Mouse (Mus musculus): Measurements from ENCODE around the gene Kpnb1. TPM values are rescaled to one million over a fixed set of nuclear protein-coding genes. Genes with fewer than 3 reads are reported as not detected.

Kpnb1 gene
- polyA plus RNA-seq, 2 experiments = 71.8 to 145 TPM

GRCm38 (mm10) chr11:97149026-97149425, 38.7 kb downstream of the Kpnb1 start:
- Histone ChIP-seq H3K36me3 (ENCODE audit: control insufficient read depth, insufficient read depth, low read length) (peaks cover 45% of the 10 kb centered on the region), H3K4me3 (replicated peaks; ENCODE audit: low read length) (peak overlapping the region; percentile 79), H3K4me1 (ENCODE audit: control insufficient read depth, insufficient read depth, low read length) (peaks cover 26% of the 10 kb centered on the region), H3K4me2 (replicated peaks; ENCODE audit: low read depth, low read length, severe bottlenecking) (peak overlapping the region; percentile 88), H3K9me3 (ENCODE audit: control insufficient read depth, low read length) (no peaks in the 10 kb centered on the region), H3K27ac (replicated peaks; ENCODE audit: low read depth, low read length) (peak overlapping the region; percentile 93; the same call in 1 of the 2 replicates), H3K9ac (ENCODE audit: low read depth, low read length, severe bottlenecking) (peak overlapping the region; percentile 90; the same call in 1 of the 2 replicates), H3K27me3 (ENCODE audit: control insufficient read depth, insufficient read depth, low read length) (no peaks in the 10 kb centered on the region)
- WGBS = 32% methylated on average over 9 of the region's 9 CpGs
- no peak for ATAC-seq (ENCODE audit: low FRiP score, low read depth)
- DNase-seq (ENCODE audit: low spot score) = no peak
- no peak for TF ChIP-seq POLR2A (IDR thresholded peaks at IDR 0.05; ENCODE audit: borderline replicate concordance, extremely low read depth, insufficient read depth, insufficient read length)

- Histone ChIP-seq H3K4me1 (ENCODE audit: control insufficient read depth, insufficient read depth, low read length) (peaks cover 26% of the 10 kb centered on the region), H3K27ac (replicated peaks; ENCODE audit: low read depth, low read length) (no peak overlapping the region), H3K36me3 (ENCODE audit: control insufficient read depth, insufficient read depth, low read length) (peaks cover 49% of the 10 kb centered on the region), H3K9me3 (ENCODE audit: control insufficient read depth, low read length) (no peaks in the 10 kb centered on the region), H3K27me3 (ENCODE audit: control insufficient read depth, insufficient read depth, low read length) (no peaks in the 10 kb centered on the region), H3K4me3 (replicated peaks; ENCODE audit: low read length) (no peak overlapping the region), H3K4me2 (replicated peaks; ENCODE audit: low read depth, low read length, severe bottlenecking) (peak overlapping the region; percentile 88), H3K9ac (ENCODE audit: low read depth, low read length, severe bottlenecking) (no peak overlapping the region)
- WGBS = 27% methylated on average over 12 of the region's 12 CpGs
- no peak for TF ChIP-seq POLR2A (IDR thresholded peaks at IDR 0.05; ENCODE audit: borderline replicate concordance, extremely low read depth, insufficient read depth, insufficient read length)
- DNase-seq (ENCODE audit: low spot score) (no peak), ATAC-seq (ENCODE audit: low FRiP score, low read depth) (no peak)
Observed at GRCm38 (mm10) chr11:97148591-97148990, 39.1 kb downstream of the Kpnb1 start.

- Histone ChIP-seq H3K4me1 (ENCODE audit: control insufficient read depth, insufficient read depth, low read length) (peaks cover 20% of the 10 kb centered on the region), H3K36me3 (ENCODE audit: control insufficient read depth, insufficient read depth, low read length) (peaks cover 62% of the 10 kb centered on the region), H3K4me2 (replicated peaks; ENCODE audit: low read depth, low read length, severe bottlenecking) (no peak overlapping the region), H3K9ac (ENCODE audit: low read depth, low read length, severe bottlenecking) (no peak overlapping the region), H3K4me3 (replicated peaks; ENCODE audit: low read length) (no peak overlapping the region), H3K9me3 (ENCODE audit: control insufficient read depth, low read length) (no peaks in the 10 kb centered on the region), H3K27me3 (ENCODE audit: control insufficient read depth, insufficient read depth, low read length) (no peaks in the 10 kb centered on the region), H3K27ac (replicated peaks; ENCODE audit: low read depth, low read length) (no peak overlapping the region)
- DNase-seq (ENCODE audit: low spot score) = no peak
- ATAC-seq (ENCODE audit: low FRiP score, low read depth) = no peak
- no peak for TF ChIP-seq POLR2A (IDR thresholded peaks at IDR 0.05; ENCODE audit: borderline replicate concordance, extremely low read depth, insufficient read depth, insufficient read length)
- WGBS = 77% methylated on average over 8 of the region's 8 CpGs
Observed at GRCm38 (mm10) chr11:97147333-97147732, 40.3 kb downstream of the Kpnb1 start.

GRCm38 (mm10) chr11:97146724-97147123, 41.0 kb downstream of the Kpnb1 start:
- no peaks in the 10 kb centered on the region for H3K9me3 ChIP-seq (ENCODE audit: control insufficient read depth, low read length)
- no peak overlapping the region for H3K27ac ChIP-seq (replicated peaks; ENCODE audit: low read depth, low read length)
- peaks cover 64% of the 10 kb centered on the region for H3K36me3 ChIP-seq (ENCODE audit: control insufficient read depth, insufficient read depth, low read length)
- no peak overlapping the region for H3K4me2 ChIP-seq (replicated peaks; ENCODE audit: low read depth, low read length, severe bottlenecking)
- H3K4me1 ChIP-seq (ENCODE audit: control insufficient read depth, insufficient read depth, low read length) = peaks cover 15% of the 10 kb centered on the region
- 8% methylated on average over 8 of the region's 8 CpGs for WGBS
- TF ChIP-seq POLR2A (IDR thresholded peaks at IDR 0.05; ENCODE audit: borderline replicate concordance, extremely low read depth, insufficient read depth, insufficient read length) = no peak
- H3K9ac ChIP-seq (ENCODE audit: low read depth, low read length, severe bottlenecking) = no peak overlapping the region
- H3K4me3 ChIP-seq (replicated peaks; ENCODE audit: low read length) = no peak overlapping the region
- ATAC-seq (ENCODE audit: low FRiP score, low read depth) (no peak), DNase-seq (ENCODE audit: low spot score) (peak; percentile 63)
- no peaks in the 10 kb centered on the region for H3K27me3 ChIP-seq (ENCODE audit: control insufficient read depth, insufficient read depth, low read length)

- Histone ChIP-seq H3K4me3 (replicated peaks; ENCODE audit: low read length) (no peak overlapping the region), H3K9ac (ENCODE audit: low read depth, low read length, severe bottlenecking) (no peak overlapping the region), H3K4me2 (replicated peaks; ENCODE audit: low read depth, low read length, severe bottlenecking) (no peak overlapping the region), H3K27me3 (ENCODE audit: control insufficient read depth, insufficient read depth, low read length) (no peaks in the 10 kb centered on the region), H3K36me3 (ENCODE audit: control insufficient read depth, insufficient read depth, low read length) (peaks cover 64% of the 10 kb centered on the region), H3K9me3 (ENCODE audit: control insufficient read depth, low read length) (no peaks in the 10 kb centered on the region), H3K27ac (replicated peaks; ENCODE audit: low read depth, low read length) (no peak overlapping the region), H3K4me1 (ENCODE audit: control insufficient read depth, insufficient read depth, low read length) (peaks cover 15% of the 10 kb centered on the region)
- TF ChIP-seq POLR2A (IDR thresholded peaks at IDR 0.05; ENCODE audit: borderline replicate concordance, extremely low read depth, insufficient read depth, insufficient read length) = no peak
- DNase-seq (ENCODE audit: low spot score) (no peak), ATAC-seq (ENCODE audit: low FRiP score, low read depth) (no peak)
- 58% methylated on average over 8 of the region's 9 CpGs for WGBS
Observed at GRCm38 (mm10) chr11:97145951-97146350, 41.7 kb downstream of the Kpnb1 start.

- WGBS = 50% methylated on average over 2 of the region's 2 CpGs
- Histone ChIP-seq H3K36me3 (ENCODE audit: control insufficient read depth, insufficient read depth, low read length) (peaks cover 68% of the 10 kb centered on the region), H3K9me3 (ENCODE audit: control insufficient read depth, low read length) (no peaks in the 10 kb centered on the region), H3K4me1 (ENCODE audit: control insufficient read depth, insufficient read depth, low read length) (peaks cover 15% of the 10 kb centered on the region), H3K4me3 (replicated peaks; ENCODE audit: low read length) (no peak overlapping the region), H3K9ac (ENCODE audit: low read depth, low read length, severe bottlenecking) (no peak overlapping the region), H3K27me3 (ENCODE audit: control insufficient read depth, insufficient read depth, low read length) (peaks cover 3% of the 10 kb centered on the region; the same call in 1 of the 2 replicates), H3K27ac (replicated peaks; ENCODE audit: low read depth, low read length) (no peak overlapping the region), H3K4me2 (replicated peaks; ENCODE audit: low read depth, low read length, severe bottlenecking) (no peak overlapping the region)
- TF ChIP-seq POLR2A (IDR thresholded peaks at IDR 0.05; ENCODE audit: borderline replicate concordance, extremely low read depth, insufficient read depth, insufficient read length) = no peak
- ATAC-seq (ENCODE audit: low FRiP score, low read depth) = no peak
- DNase-seq (ENCODE audit: low spot score) = no peak
Observed at GRCm38 (mm10) chr11:97145320-97145719, 42.4 kb downstream of the Kpnb1 start.
